Mouse (Mus musculus) testis, adult 2 months (tissue): ENCODE data around the gene Tc2n.

Source experiments
- CTCF ChIP-seq: fragments of 200-500 bp; IDR thresholded peaks from 2 replicates; pipeline ENCODE4 v1.5.1; 2012; ENCODE audit warnings: low read depth, mild to moderate bottlenecking, inconsistent platforms, low read length, moderate library complexity; ENCODE audit not compliant: control insufficient read depth, insufficient read depth, insufficient replicate concordance
- POLR2A ChIP-seq: fragments of 200-500 bp; IDR thresholded peaks from 2 replicates; pipeline ENCODE4 v1.6.1; 2012; ENCODE audit warnings: low read depth, mild to moderate bottlenecking, inconsistent platforms, low read length, moderate library complexity; ENCODE audit not compliant: control insufficient read depth

- TF ChIP-seq CTCF = no peak
- TF ChIP-seq POLR2A = no peak
Observed at GRCm38 (mm10) chr12:101758698-101759097, 40.4 kb upstream of the Tc2n start.
